Mouse (Mus musculus) hindbrain, embryonic 10.5 days (tissue): ENCODE data around the gene Ccdc61. TPM values are rescaled to one million over a fixed set of nuclear protein-coding genes. Genes with fewer than 3 reads are reported as not detected.
"Not testable (repeated sequence)": the region's sequence is repeated elsewhere in the genome, so short reads cannot be mapped to it uniquely, and the experiment has no call there.

Experiments used
- DNase-seq: peaks from one replicate; pipeline ENCODE4 v3.0.0-alpha.2; 2017; ENCODE audit warnings: low spot score
- H3K27ac ChIP-seq: fragments of 300-500 bp; sonication (generic); 2 replicates; pipeline ENCODE4 v1.5.1; 2016; ENCODE audit warnings: mild to moderate bottlenecking, moderate library complexity
- H3K27me3 ChIP-seq: fragments of 300-500 bp; sonication (generic); 2 replicates; pipeline ENCODE4 v1.6.1; 2016; ENCODE audit warnings: mild to moderate bottlenecking; ENCODE audit not compliant: poor library complexity, insufficient read depth, severe bottlenecking
- H3K36me3 ChIP-seq: fragments of 300-500 bp; sonication (generic); 2 replicates; pipeline ENCODE4 v1.6.1; 2016; ENCODE audit warnings: mild to moderate bottlenecking, moderate library complexity
- H3K4me1 ChIP-seq: fragments of 300-500 bp; sonication (generic); replicated peaks from 2 replicates; pipeline ENCODE4 v1.6.1; 2016; ENCODE audit warnings: mild to moderate bottlenecking
- H3K4me3 ChIP-seq: fragments of 300-500 bp; sonication (generic); 2 replicates; pipeline ENCODE4 v1.5.1; 2016; ENCODE audit warnings: mild to moderate bottlenecking, moderate library complexity
- H3K9me3 ChIP-seq: fragments of 300-500 bp; sonication (generic); 2 replicates; pipeline ENCODE4 v1.6.1; 2016; ENCODE audit warnings: mild to moderate bottlenecking, moderate library complexity
- WGBS: fragments of 180-500 bp; shearing (Covaris S2); methylation state at CpG from one replicate; pipeline ENCODE4 v1.1.7; 2016; 5-methylcytosine and 5-hydroxymethylcytosine counted together
- polyA plus RNA-seq: library from polyadenylated mRNA; unstranded; fragments of >200 nt; fragmentation: Nextera tagmentation; extraction: Ambion mirVana; gene quantifications from 2 replicates; pipeline ENCODE4 v1.2.1, GENCODE M21; 2016

Ccdc61 gene
- polyA plus RNA-seq, 1 experiment from 2014 or later: 39.2 TPM

GRCm38 (mm10) chr7:18873253-18873652 is 37.0 kb downstream of the Ccdc61 start:
- no peaks in the 10 kb centered on the region for H3K36me3 ChIP-seq
- 0% methylated on average over 10 of the region's 10 CpGs for WGBS
- DNase-seq: peak; percentile 82
- peak overlapping the region; percentile 54 for H3K4me3 ChIP-seq
- peaks cover 8% of the 10 kb centered on the region; the same call in 1 of the 2 replicates for H3K4me1 ChIP-seq
- H3K27me3 ChIP-seq: no peaks in the 10 kb centered on the region
- peaks cover 4% of the 10 kb centered on the region; the same call in 1 of the 2 replicates for H3K9me3 ChIP-seq
- H3K27ac ChIP-seq: peak overlapping the region; percentile 66; the same call in 1 of the 2 replicates

- H3K27ac ChIP-seq: peak overlapping the region; percentile 66
- 3% methylated on average over 7 of the region's 7 CpGs for WGBS
- DNase-seq: peak; percentile 20
These were observed 37.4 kb downstream of the Ccdc61 start for GRCm38 (mm10) chr7:18872816-18873215.

GRCm38 (mm10) chr7:18872014-18872802 is 38.0 kb downstream of the Ccdc61 start:
- H3K36me3 ChIP-seq: no peaks in the 10 kb centered on the region
- DNase-seq: no peak
- H3K4me1 ChIP-seq: peaks cover 8% of the 10 kb centered on the region; the same call in 1 of the 2 replicates

More at GRCm38 (mm10) chr7:18872816-18873215, 37.4 kb downstream of the Ccdc61 start:
- Histone ChIP-seq H3K36me3 (no peaks in the 10 kb centered on the region), H3K27me3 (no peaks in the 10 kb centered on the region), H3K4me3 (peak overlapping the region; percentile 54), H3K9me3 (peaks cover 8% of the 10 kb centered on the region), H3K4me1 (peaks cover 8% of the 10 kb centered on the region; the same call in 1 of the 2 replicates)

GRCm38 (mm10) chr7:18871031-18871430 is 39.2 kb downstream of the Ccdc61 start, which contains the start of gene Pglyrp1:
Gene Pglyrp1 (plus strand): TSS chr7:18871331.
- H3K9me3 ChIP-seq: peaks cover 10% of the 10 kb centered on the region
- not testable (repeated sequence) for H3K27ac ChIP-seq, DNase-seq, H3K36me3 ChIP-seq, H3K27me3 ChIP-seq, H3K4me1 ChIP-seq, H3K4me3 ChIP-seq
- WGBS: 100% methylated on average over 1 of the region's 8 CpGs

More at GRCm38 (mm10) chr7:18872014-18872802, 38.0 kb downstream of the Ccdc61 start:
- no peaks in the 10 kb centered on the region for H3K27me3 ChIP-seq
- WGBS: 34% methylated on average over 13 of the region's 14 CpGs
- H3K27ac ChIP-seq: no peak overlapping the region; the same call in 1 of the 2 replicates
- peak overlapping the region; percentile 54 for H3K4me3 ChIP-seq
- H3K9me3 ChIP-seq: peaks cover 10% of the 10 kb centered on the region

GRCm38 (mm10) chr7:18868491-18868890 is 41.7 kb downstream of the Ccdc61 start:
- DNase-seq: no peak
- no peak overlapping the region for H3K4me3 ChIP-seq
- H3K27me3 ChIP-seq: no peaks in the 10 kb centered on the region
- 86% methylated on average over 2 of the region's 2 CpGs for WGBS
- no peak overlapping the region for H3K27ac ChIP-seq
- H3K9me3 ChIP-seq: peaks cover 16% of the 10 kb centered on the region
- peaks cover 8% of the 10 kb centered on the region; the same call in 1 of the 2 replicates for H3K4me1 ChIP-seq
- H3K36me3 ChIP-seq: no peaks in the 10 kb centered on the region

- Histone ChIP-seq H3K9me3 (peaks cover 12% of the 10 kb centered on the region), H3K27ac (no peak overlapping the region), H3K27me3 (no peaks in the 10 kb centered on the region), H3K4me1 (no peaks in the 10 kb centered on the region), H3K36me3 (no peaks in the 10 kb centered on the region), H3K4me3 (no peak overlapping the region)
- WGBS: 85% methylated on average over 6 of the region's 6 CpGs
- DNase-seq: no peak
These were observed 47.4 kb downstream of the Ccdc61 start for GRCm38 (mm10) chr7:18862801-18863200.

GRCm38 (mm10) chr7:18858310-18858916 is 51.8 kb downstream of the Ccdc61 start:
- no peak overlapping the region for H3K4me3 ChIP-seq
- H3K27ac ChIP-seq: peak overlapping the region; percentile 64
- H3K9me3 ChIP-seq: peaks cover 4% of the 10 kb centered on the region
- no peaks in the 10 kb centered on the region for H3K4me1 ChIP-seq
- no peak for DNase-seq
- no peaks in the 10 kb centered on the region for H3K27me3 ChIP-seq
- WGBS: 78% methylated on average over 5 of the region's 5 CpGs
- no peaks in the 10 kb centered on the region for H3K36me3 ChIP-seq

- WGBS: 95% methylated on average over 1 of the region's 1 CpGs
- H3K4me1 ChIP-seq: peaks cover 4% of the 10 kb centered on the region; the same call in 1 of the 2 replicates
- no peak for DNase-seq
- H3K27ac ChIP-seq: no peak overlapping the region
- no peaks in the 10 kb centered on the region for H3K27me3 ChIP-seq
- no peaks in the 10 kb centered on the region for H3K9me3 ChIP-seq
- H3K4me3 ChIP-seq: no peak overlapping the region
- H3K36me3 ChIP-seq: no peaks in the 10 kb centered on the region
These were observed 61.8 kb downstream of the Ccdc61 start for GRCm38 (mm10) chr7:18848395-18848794.

GRCm38 (mm10) chr7:18844811-18845210 is 65.4 kb downstream of the Ccdc61 start:
- no peak for DNase-seq
- H3K36me3 ChIP-seq: no peaks in the 10 kb centered on the region
- no peak overlapping the region for H3K4me3 ChIP-seq
- H3K9me3 ChIP-seq: no peaks in the 10 kb centered on the region
- WGBS: 54% methylated on average over 5 of the region's 5 CpGs
- no peak overlapping the region for H3K27ac ChIP-seq
- peaks cover 14% of the 10 kb centered on the region for H3K4me1 ChIP-seq
- H3K27me3 ChIP-seq: no peaks in the 10 kb centered on the region

- no peaks in the 10 kb centered on the region for H3K36me3 ChIP-seq
- peak overlapping the region; percentile 49 for H3K4me3 ChIP-seq
- H3K9me3 ChIP-seq: no peaks in the 10 kb centered on the region
- WGBS: 46% methylated on average over 1 of the region's 1 CpGs
- H3K27ac ChIP-seq: peak overlapping the region; percentile 59
- no peak for DNase-seq
- H3K27me3 ChIP-seq: no peaks in the 10 kb centered on the region
- H3K4me1 ChIP-seq: peaks cover 15% of the 10 kb centered on the region
These were observed 69.0 kb downstream of the Ccdc61 start for GRCm38 (mm10) chr7:18841174-18841567.
